ENCODE assay signal across 10 mouse cellular contexts in the genomic region with DNA sequence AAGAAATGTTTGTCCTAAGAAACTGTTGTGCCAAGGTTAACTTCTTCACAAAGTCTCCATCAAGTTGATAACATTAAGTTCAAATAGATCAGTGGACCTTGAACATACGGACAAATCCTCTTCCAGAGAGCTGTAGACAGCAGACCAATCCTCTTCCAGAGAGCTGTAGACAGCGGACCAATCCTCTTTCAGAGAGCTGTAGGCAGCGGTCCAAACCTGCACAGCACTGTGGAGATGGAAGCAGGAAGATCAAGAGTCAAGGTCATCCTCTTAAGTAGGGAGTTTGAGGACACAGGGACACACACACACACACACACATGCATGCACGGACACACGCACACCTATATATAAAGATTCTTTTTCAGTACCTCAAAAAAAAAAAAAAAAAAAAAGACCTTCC. TPM values are rescaled to one million over a fixed set of nuclear protein-coding genes. Genes with fewer than 3 reads are reported as not detected.
DNase-seq lines count a peak whose midpoint lies in the region; ATAC-seq lines count a peak whose summit lies in the region.
"Had no signal": no experiment of that assay in that cellular context is flagged by ENCODE, and none has a peak within 500 bp of the region (broad histone marks: within the 10 kb centered on the region; RNA-seq: fewer than 3 reads in every experiment).

No protein-coding gene starts in this region.

- peaks cover 12% of the 10 kb centered on the region; the same call in 1 of the 2 replicates for H3K27me3 ChIP-seq in forebrain, embryonic 10.5 days (ENCODE audit: poor library complexity, severe bottlenecking)
- H3K27me3 ChIP-seq in forebrain, embryonic 11.5 days (ENCODE audit: control insufficient read depth, insufficient read depth, low read length), result no peaks in the 10 kb centered on the region
- no peaks in the 10 kb centered on the region for H3K27me3 ChIP-seq in midbrain, embryonic 11.5 days (ENCODE audit: control insufficient read depth, insufficient read depth, low read length)
- peaks cover 3% of the 10 kb centered on the region; the same call in 1 of the 2 replicates for H3K27me3 ChIP-seq in midbrain, embryonic 10.5 days (ENCODE audit: low read depth, poor library complexity, severe bottlenecking)
- H3K27me3 ChIP-seq in limb, embryonic 15.5 days, result no peaks in the 10 kb centered on the region
- H3K27me3 ChIP-seq: lung, embryonic 15.5 days; stomach, embryonic 15.5 days had no signal

- WGBS in forebrain, embryonic 10.5 days, result 69% methylated on average over 5 of the region's 5 CpGs
- 72% methylated on average over 5 of the region's 5 CpGs for WGBS in forebrain, embryonic 11.5 days
- 66% methylated on average over 5 of the region's 5 CpGs for WGBS in midbrain, embryonic 11.5 days
- WGBS in midbrain, embryonic 10.5 days, result 61% methylated on average over 5 of the region's 5 CpGs
- 76% methylated on average over 5 of the region's 5 CpGs for WGBS in limb, embryonic 15.5 days

- H3K36me3 ChIP-seq in forebrain, embryonic 10.5 days (replicated peaks), result no peaks in the 10 kb centered on the region
- no peaks in the 10 kb centered on the region for H3K36me3 ChIP-seq in forebrain, embryonic 11.5 days (ENCODE audit: control insufficient read depth, insufficient read depth, low read length)
- no peaks in the 10 kb centered on the region for H3K36me3 ChIP-seq in midbrain, embryonic 11.5 days (ENCODE audit: control insufficient read depth, insufficient read depth, low read length)
- H3K36me3 ChIP-seq in midbrain, embryonic 10.5 days, result no peaks in the 10 kb centered on the region
- no peaks in the 10 kb centered on the region for H3K36me3 ChIP-seq in limb, embryonic 15.5 days
- H3K36me3 ChIP-seq: lung, embryonic 15.5 days; stomach, embryonic 15.5 days had no signal

- no peak for DNase-seq in forebrain, embryonic 10.5 days (ENCODE audit: extremely low spot score, low spot score)
- DNase-seq in forebrain, embryonic 11.5 days (ENCODE audit: low spot score), result no peak
- peak; percentile 82 for DNase-seq in midbrain, embryonic 11.5 days (ENCODE audit: low spot score, missing footprints)
- no peak for DNase-seq in midbrain, embryonic 10.5 days (ENCODE audit: low spot score)
- peak; percentile 25 for DNase-seq in retina, postnatal 1 day
- DNase-seq in gastrocnemius, postnatal 25 days, result no peak
- DNase-seq in adrenal gland, postnatal 4 days (ENCODE audit: low spot score in 2 of 2), result no peak

- no peak overlapping the region for H3K9ac ChIP-seq in forebrain, embryonic 11.5 days (ENCODE audit: low read length)
- no peak overlapping the region for H3K9ac ChIP-seq in midbrain, embryonic 11.5 days (ENCODE audit: low read length)
- no peak overlapping the region for H3K9ac ChIP-seq in limb, embryonic 15.5 days

- no peaks in the 10 kb centered on the region for H3K9me3 ChIP-seq in forebrain, embryonic 10.5 days
- H3K9me3 ChIP-seq in forebrain, embryonic 11.5 days (ENCODE audit: control insufficient read depth, low read length), result no peaks in the 10 kb centered on the region
- no peaks in the 10 kb centered on the region for H3K9me3 ChIP-seq in midbrain, embryonic 11.5 days (ENCODE audit: control insufficient read depth, low read length)
- no peaks in the 10 kb centered on the region for H3K9me3 ChIP-seq in midbrain, embryonic 10.5 days (replicated peaks)
- no peaks in the 10 kb centered on the region for H3K9me3 ChIP-seq in limb, embryonic 15.5 days
- H3K9me3 ChIP-seq: lung, embryonic 15.5 days; stomach, embryonic 15.5 days had no signal

- peak overlapping the region; percentile 86; the same call in 1 of the 2 replicates for H3K4me3 ChIP-seq in forebrain, embryonic 10.5 days
- no peak overlapping the region for H3K4me3 ChIP-seq in forebrain, embryonic 11.5 days (ENCODE audit: low read depth, low read length)
- no peak overlapping the region for H3K4me3 ChIP-seq in midbrain, embryonic 11.5 days (ENCODE audit: low read depth, low read length)
- H3K4me3 ChIP-seq in midbrain, embryonic 10.5 days, result no peak overlapping the region
- peak overlapping the region; percentile 72; the same call in 1 of the 2 replicates for H3K4me3 ChIP-seq in limb, embryonic 15.5 days

- ATAC-seq in forebrain, embryonic 11.5 days (replicated peaks; ENCODE audit: low FRiP score), result no peak
- no peak for ATAC-seq in midbrain, embryonic 11.5 days (ENCODE audit: low FRiP score)
- ATAC-seq in limb, embryonic 15.5 days (ENCODE audit: insufficient number of reproducible peaks, low FRiP score, low TSS enrichment, low read depth), result no peak

- peaks cover 21% of the 10 kb centered on the region for H3K4me1 ChIP-seq in forebrain, embryonic 10.5 days
- 0 out of 2 replicates have a peak, but pooled peaks cover 2% of the 10 kb centered on the region for H3K4me1 ChIP-seq in forebrain, embryonic 11.5 days (replicated peaks; ENCODE audit: control insufficient read depth, insufficient read depth, low read length)
- no peaks in the 10 kb centered on the region for H3K4me1 ChIP-seq in midbrain, embryonic 11.5 days (ENCODE audit: control insufficient read depth, insufficient read depth, low read length)
- peaks cover 16% of the 10 kb centered on the region for H3K4me1 ChIP-seq in midbrain, embryonic 10.5 days
- H3K4me1 ChIP-seq in limb, embryonic 15.5 days, result peaks cover 9% of the 10 kb centered on the region; the same call in 1 of the 2 replicates
- H3K4me1 ChIP-seq: stomach, embryonic 15.5 days had no signal

- no peak overlapping the region for H3K27ac ChIP-seq in forebrain, embryonic 10.5 days
- H3K27ac ChIP-seq in forebrain, embryonic 11.5 days (ENCODE audit: low read depth, low read length), result no peak overlapping the region
- H3K27ac ChIP-seq in midbrain, embryonic 11.5 days (ENCODE audit: low read depth, low read length), result no peak overlapping the region
- no peak overlapping the region for H3K27ac ChIP-seq in midbrain, embryonic 10.5 days (replicated peaks)
- no peak overlapping the region for H3K27ac ChIP-seq in limb, embryonic 15.5 days

- H3K4me2 ChIP-seq in forebrain, embryonic 11.5 days (ENCODE audit: low read depth, low read length, severe bottlenecking), result no peak overlapping the region
- H3K4me2 ChIP-seq in midbrain, embryonic 11.5 days, result no peak overlapping the region
- H3K4me2 ChIP-seq in limb, embryonic 15.5 days, result no peak overlapping the region

RNA-seq across cellular contexts. Expression of gene Asns, which starts 0.6 kb away (rescaled TPM):
- 83.5 and 86.1 TPM in 2 replicates for polyA plus RNA-seq in forebrain, embryonic 10.5 days (2016; fragmentation: Nextera tagmentation; extraction: Ambion mirVana)
- 59.1 and 60.3 TPM in 2 replicates for polyA plus RNA-seq in forebrain, embryonic 11.5 days (2014; fragmentation: Nextera tagmentation; extraction: Ambion mirVana)
- polyA plus RNA-seq in midbrain, embryonic 11.5 days (2014; fragmentation: Nextera tagmentation; extraction: Ambion mirVana), result 44.6 and 47.2 TPM in 2 replicates
- 43.5 and 57.9 TPM in 2 replicates for polyA plus RNA-seq in midbrain, embryonic 10.5 days (2016; fragmentation: Nextera tagmentation; extraction: Ambion mirVana)
- 51.5 and 66.1 TPM in 2 replicates for polyA plus RNA-seq in limb, embryonic 15.5 days (2015; fragmentation: Nextera tagmentation; extraction: Ambion mirVana)
- 1 to 10 TPM; 1.8 to 4.3 TPM for total RNA-seq in gastrocnemius, postnatal 25 days (2021)
- 10 to 100 TPM; 29.9 to 34.2 TPM for total RNA-seq in adrenal gland, postnatal 4 days (2021)

Comparison
In these comparisons a context has a peak if more than half of its experiments do, and no peak if none do; other contexts are left out.
1. DNase-seq: peak in midbrain, embryonic 11.5 days (single experiment) and retina, postnatal 1 day (single experiment); none in forebrain, embryonic 10.5 days (single experiment), forebrain, embryonic 11.5 days (single experiment), midbrain, embryonic 10.5 days (single experiment), gastrocnemius, postnatal 25 days (single experiment) and adrenal gland, postnatal 4 days (0 of 2).
2. H3K4me3 ChIP-seq: peak in forebrain, embryonic 10.5 days (single experiment) and limb, embryonic 15.5 days (single experiment); none in forebrain, embryonic 11.5 days (single experiment), midbrain, embryonic 11.5 days (single experiment) and midbrain, embryonic 10.5 days (single experiment).